Mouse (Mus musculus): Measurements from ENCODE around the gene Gm49378.

Gm49378 gene

DNA sequence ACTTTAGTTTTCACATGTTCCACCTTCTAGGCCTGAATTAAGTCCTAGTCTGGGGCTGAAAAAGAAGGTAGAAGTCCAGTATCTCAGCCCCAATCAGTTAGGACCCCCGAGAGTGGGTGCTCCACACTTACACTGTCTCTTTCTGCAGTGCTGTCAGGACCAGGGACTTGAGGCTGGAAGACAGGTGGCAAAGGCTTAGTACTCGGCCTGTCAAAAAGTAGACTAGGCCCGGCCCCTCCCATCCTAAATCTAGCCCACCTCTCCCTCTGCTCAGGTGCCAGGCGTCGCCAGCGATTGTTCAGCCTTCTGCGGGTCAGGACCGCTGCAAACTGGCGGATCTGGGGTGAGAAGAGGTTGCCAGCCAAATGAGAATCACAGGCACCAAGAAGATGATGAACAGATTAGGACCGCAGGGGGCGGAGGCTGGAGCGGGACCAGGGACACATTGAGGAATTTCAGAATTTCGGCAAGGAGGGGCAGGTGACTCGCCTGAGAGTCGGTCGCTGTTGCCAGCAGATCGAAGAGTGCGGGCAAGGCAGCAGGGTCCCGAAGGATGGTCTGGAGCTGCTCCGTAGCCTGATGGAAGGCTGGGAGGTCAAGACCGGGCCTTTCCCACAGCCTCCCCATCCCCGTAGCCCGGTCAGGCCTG, 2.7 kb downstream of the Gm49378 start:
- peak; percentile 16 to 66 for DNase-seq (ENCODE audit: low spot score in 2 of 2)

GRCm38 (mm10) chr14:55629312-55629711, 8.4 kb downstream of the Gm49378 start:
- peak in 1 of 2 experiments; percentile 47 for DNase-seq (ENCODE audit: low spot score in 2 of 2)

- DNase-seq (ENCODE audit: low spot score in 2 of 2), result no peak
Measured at GRCm38 (mm10) chr14:55628077-55628827, 9.4 kb downstream of the Gm49378 start.

GRCm38 (mm10) chr14:55618486-55619195, 19.1 kb downstream of the Gm49378 start:
- no peak for DNase-seq (ENCODE audit: low spot score in 2 of 2)

DNA sequence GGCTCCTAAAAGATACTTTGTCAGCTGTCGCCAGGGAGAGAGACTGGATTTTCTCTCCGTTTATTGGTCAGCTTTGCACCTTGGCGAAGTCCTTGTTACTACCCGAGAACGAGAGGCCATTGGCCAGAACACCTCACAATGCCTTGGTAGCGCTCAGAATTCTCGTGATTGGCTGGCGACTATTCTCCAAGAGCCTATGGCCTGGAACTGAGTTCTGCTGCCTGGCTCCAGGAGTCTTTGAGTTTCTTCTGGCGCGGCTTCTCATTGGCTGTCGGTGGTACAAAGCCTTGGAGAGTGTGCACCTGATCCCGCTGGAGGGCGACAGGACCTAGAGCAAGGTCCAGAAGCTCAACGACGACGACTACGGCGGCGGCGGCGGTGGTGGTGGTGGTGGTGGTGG, 19.9 kb downstream of the Gm49378 start, which contains the start of gene Rec8:
Rec8 (plus strand) TSS at position 216 of the 400 bp plus-strand sequence.
- no peak for DNase-seq (ENCODE audit: low spot score in 2 of 2)

DNA sequence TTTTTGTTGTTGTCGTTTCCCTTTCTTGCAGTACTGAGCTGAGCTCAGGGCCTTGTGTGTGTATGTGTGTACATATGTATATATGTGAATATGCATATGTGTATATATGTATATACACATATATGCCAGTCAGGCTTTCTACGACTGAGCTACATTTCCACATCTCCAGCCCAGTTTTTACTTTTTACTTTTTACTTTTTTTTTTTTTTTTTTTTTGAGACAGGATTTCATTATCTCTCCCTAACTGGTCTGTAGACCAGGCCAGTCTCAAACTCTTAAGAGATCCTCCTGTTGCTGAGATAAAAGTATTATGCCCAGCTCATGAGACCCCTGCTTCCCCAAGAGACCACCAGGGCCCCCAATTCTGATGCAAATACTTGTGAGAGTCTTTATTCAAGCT, 20.9 kb downstream of the Gm49378 start:
- DNase-seq (ENCODE audit: low spot score in 2 of 2), result no peak

GRCm38 (mm10) chr14:55615876-55616275, 21.8 kb downstream of the Gm49378 start:
- no peak for DNase-seq (ENCODE audit: low spot score in 2 of 2)

GRCm38 (mm10) chr14:55614565-55615178, 23.0 kb downstream of the Gm49378 start:
- DNase-seq (ENCODE audit: low spot score in 2 of 2), result no peak

DNA sequence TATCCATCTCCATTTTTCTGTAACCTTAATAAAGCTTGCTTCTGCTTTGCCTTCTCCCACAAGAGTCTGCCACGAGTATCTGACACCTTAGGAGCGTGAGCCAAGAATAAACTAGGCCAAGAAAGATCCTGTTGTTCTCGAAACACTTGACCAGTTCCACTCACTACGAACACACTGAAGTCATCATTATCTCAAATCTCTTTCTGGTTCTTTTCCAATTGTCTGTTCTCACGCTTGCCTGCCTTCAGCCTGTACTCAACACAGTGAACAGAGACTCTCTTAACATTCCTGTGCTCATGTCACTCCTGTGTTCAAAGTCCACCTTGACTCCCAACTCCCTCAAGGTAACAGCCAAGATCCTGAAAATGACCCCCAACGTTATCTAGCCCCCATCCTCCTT, 24.3 kb downstream of the Gm49378 start:
- DNase-seq (ENCODE audit: low spot score in 2 of 2), result no peak

DNA sequence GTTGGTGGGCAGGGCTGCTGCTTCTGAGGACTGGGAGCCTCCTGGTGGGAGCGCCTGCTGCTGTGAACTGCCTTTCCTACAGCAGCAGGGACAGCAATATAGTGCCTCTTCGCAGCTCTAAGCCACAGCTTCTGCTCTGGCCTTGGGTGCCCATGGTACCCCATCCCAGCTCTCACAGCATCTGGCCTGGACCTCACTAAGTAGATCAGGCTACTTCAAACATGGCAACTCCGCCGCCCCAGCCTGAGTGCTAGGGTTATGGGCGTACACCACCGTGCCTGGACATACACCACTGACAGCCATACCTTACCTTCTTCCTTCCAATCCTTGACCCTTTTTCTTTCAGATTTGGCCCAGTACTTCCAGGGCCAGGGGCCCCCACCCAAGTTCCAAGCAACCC, 29.4 kb downstream of the Gm49378 start:
- no peak for DNase-seq (ENCODE audit: low spot score in 2 of 2)

GRCm38 (mm10) chr14:55605743-55606459, 31.8 kb downstream of the Gm49378 start:
- no peak for DNase-seq (ENCODE audit: low spot score in 2 of 2)

GRCm38 (mm10) chr14:55604823-55605222, 32.9 kb downstream of the Gm49378 start:
- DNase-seq (ENCODE audit: low spot score in 2 of 2), result no peak

DNA sequence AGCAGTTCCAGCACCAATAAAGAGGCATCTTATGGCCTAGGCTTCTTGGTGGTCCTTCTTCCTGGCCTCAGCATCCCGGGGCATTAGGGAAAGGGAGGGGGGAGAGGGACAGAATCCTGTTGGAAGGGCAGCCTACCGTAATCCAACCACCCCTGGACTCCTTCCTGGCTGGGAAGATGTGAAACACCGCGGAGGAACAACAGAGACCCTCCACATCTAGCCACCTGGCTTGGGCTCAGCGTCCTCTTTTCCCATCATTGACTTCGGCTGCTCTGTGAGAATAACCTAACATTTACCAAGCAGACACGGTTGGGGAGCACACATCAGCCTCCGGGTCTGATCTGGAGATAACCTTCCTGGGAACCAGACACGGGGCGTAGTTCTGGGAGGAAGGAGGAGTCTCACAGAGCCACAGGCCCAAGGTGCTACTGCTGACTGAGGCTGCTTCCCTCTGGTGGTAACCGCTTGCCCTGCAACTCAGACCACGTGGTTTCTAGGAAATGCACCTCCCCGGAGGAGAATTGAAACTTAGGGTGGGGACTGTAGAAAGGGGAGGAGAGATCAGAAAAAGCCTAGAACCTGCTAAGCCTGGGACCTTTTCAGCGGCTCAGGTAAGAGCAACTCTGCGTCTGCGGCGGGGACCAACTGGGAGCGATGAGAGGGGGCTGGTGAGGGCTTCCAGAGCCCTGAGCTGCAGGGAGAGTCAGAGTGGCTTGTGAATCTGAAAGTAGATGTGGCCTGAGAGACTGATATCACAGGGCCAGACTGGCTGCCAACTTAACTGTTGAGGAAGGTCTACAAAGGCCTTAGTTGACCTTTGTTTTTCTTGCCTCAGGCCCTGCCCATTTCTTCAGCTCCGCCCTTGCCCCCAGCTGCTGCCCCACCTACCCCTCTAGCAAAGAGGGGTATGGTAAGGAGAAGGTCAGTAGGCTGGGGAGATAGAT, 33.8 kb downstream of the Gm49378 start:
- peak; percentile 84 to 89 for DNase-seq (ENCODE audit: low spot score in 2 of 2)

- no peak for DNase-seq (ENCODE audit: low spot score in 2 of 2)
Measured at GRCm38 (mm10) chr14:55603271-55603632, 34.4 kb downstream of the Gm49378 start, which contains the start of gene Irf9. Gene Irf9, plus strand, starts transcription at chr14:55603571.

- no peak for DNase-seq (ENCODE audit: low spot score in 2 of 2)
Measured at GRCm38 (mm10) chr14:55598521-55599390, 38.9 kb downstream of the Gm49378 start.

DNA sequence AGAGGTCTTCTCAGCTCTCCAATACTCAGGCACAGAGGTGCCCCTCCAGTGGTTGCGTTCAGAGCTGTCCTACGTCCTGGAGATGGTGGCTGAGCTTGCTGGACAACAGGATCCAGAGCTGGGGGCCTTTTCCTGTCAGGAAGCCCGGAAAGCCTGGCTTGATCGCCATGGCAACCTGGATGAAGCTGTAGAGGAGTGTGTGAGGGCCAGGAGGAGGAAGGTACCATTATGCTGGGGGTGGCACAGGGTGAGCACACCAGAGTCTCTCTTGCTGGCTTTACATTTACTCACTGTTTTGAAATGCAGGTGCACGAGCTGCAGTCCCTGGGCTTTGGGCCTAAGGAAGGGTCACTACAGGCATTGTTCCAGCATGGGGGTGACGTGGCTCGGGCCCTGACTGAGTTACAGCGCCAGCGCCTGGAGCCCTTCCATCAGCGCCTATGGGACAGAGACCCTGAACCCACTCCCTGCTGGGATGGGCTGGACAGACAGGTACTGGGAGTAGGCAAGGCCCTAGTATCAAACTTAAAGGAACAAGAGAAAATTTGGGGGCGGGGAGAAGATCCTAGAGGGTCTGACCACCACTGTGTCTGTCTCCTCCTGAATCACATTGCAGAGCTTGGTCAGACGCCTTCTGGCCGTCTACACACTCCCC, 41.5 kb downstream of the Gm49378 start:
- DNase-seq (ENCODE audit: low spot score in 2 of 2), result no peak

DNA sequence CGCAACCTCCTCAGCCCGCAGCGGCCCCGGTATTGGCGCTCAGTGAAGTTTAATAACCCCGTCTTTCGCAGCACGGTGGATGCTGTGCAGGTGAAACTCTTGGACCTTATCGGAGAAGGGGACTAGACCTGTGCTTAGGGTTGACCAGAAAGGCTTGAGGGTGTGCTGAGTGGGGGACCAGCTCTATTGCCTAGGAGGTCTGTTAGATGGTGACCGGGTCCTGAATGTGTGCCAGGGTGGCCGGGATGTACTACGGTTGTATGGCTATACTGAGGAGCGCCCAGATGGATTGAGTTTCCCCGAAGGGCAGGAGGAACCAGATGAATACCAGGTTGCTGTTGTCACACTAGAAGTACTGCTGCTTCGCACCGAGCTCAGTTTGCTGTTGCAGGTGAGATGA, 45.5 kb downstream of the Gm49378 start:
- peak in 1 of 2 experiments; percentile 25 for DNase-seq (ENCODE audit: low spot score in 2 of 2)

- peak; percentile 86 to 94 for DNase-seq (ENCODE audit: low spot score in 2 of 2)
Measured at GRCm38 (mm10) chr14:55591331-55591891, 46.3 kb downstream of the Gm49378 start, which contains the start of gene Rnf31. Gene Rnf31, plus strand, starts transcription at chr14:55591708.
